Mouse (Mus musculus) gastrocnemius, postnatal 36 days (tissue): ENCODE data around the gene Tmem52b. TPM values are rescaled to one million over a fixed set of nuclear protein-coding genes. Genes with fewer than 3 reads are reported as not detected.
"Not testable (repeated sequence)": the region's sequence is repeated elsewhere in the genome, so short reads cannot be mapped to it uniquely, and the experiment has no call there.

Source experiments
- DNase-seq, 2 experiments: peaks; one replicate each; pipeline ENCODE4 v3.0.0; 2022
- intact Hi-C: fragments of 180-260 bp; cut with DNase I; formaldehyde crosslinking; loops from one replicate; pipeline ENCODE4 v1.15.1; 2025
- long read RNA-seq, 2 experiments: library from polyadenylated mRNA; stranded (forward); transcript quantifications; one replicate each; pipeline ENCODE4 v2.0.0; 2021
- total RNA-seq, 2 experiments: library from RNA; stranded (reverse); gene quantifications; 2 replicates each; pipeline ENCODE4 v1.2.3; 2021

Gene Tmem52b
- total RNA-seq = not detected
- long read RNA-seq, experiment 1 = 0 reads
- long read RNA-seq, experiment 2 = 0 reads

GRCm38 (mm10) chr6:129512367-129512766, at the start of gene Tmem52b:
Gene Tmem52b, plus strand, starts transcription at chr6:129512555.
- intact Hi-C loops = no loop called here

GRCm38 (mm10) chr6:129471386-129471785, 41.0 kb upstream of the Tmem52b start:
- DNase-seq = no peak
- intact Hi-C loops = no loop called here

More at GRCm38 (mm10) chr6:129512367-129512766, at the start of gene Tmem52b:
- no peak for DNase-seq

GRCm38 (mm10) chr6:129472627-129473026, 39.7 kb upstream of the Tmem52b start:
- no peak for DNase-seq
- intact Hi-C loops = no loop called here

GRCm38 (mm10) chr6:129476404-129477126, 35.8 kb upstream of the Tmem52b start:
- no peak for DNase-seq
- intact Hi-C loops = loop anchor here (5.0 kb wide), 2 partner anchors 69 to 84 kb away; partner anchors contain the start of gene Clec9a

GRCm38 (mm10) chr6:129480089-129480958, 32.0 kb upstream of the Tmem52b start:
- intact Hi-C loops = no loop called here
- DNase-seq = no peak

GRCm38 (mm10) chr6:129494924-129495323, 17.4 kb upstream of the Tmem52b start:
- DNase-seq = no peak
- intact Hi-C loops = no loop called here

GRCm38 (mm10) chr6:129497345-129498218, 14.8 kb upstream of the Tmem52b start:
- intact Hi-C loops = no loop called here
- no peak for DNase-seq

GRCm38 (mm10) chr6:129499516-129499915, 12.8 kb upstream of the Tmem52b start:
- DNase-seq = not testable (repeated sequence)

GRCm38 (mm10) chr6:129503471-129503870, 8.9 kb upstream of the Tmem52b start:
- DNase-seq = no peak
- intact Hi-C loops = no loop called here

More at GRCm38 (mm10) chr6:129499516-129499915, 12.8 kb upstream of the Tmem52b start:
- intact Hi-C loops = not testable (repeated sequence)

GRCm38 (mm10) chr6:129507024-129507423, 5.3 kb upstream of the Tmem52b start, which contains the start of gene Olr1:
Gene Olr1, minus strand, starts transcription at chr6:129507165.
- DNase-seq = no peak
- intact Hi-C loops = no loop called here

GRCm38 (mm10) chr6:129510120-129510911, 2.0 kb upstream of the Tmem52b start:
- DNase-seq = no peak
- intact Hi-C loops = no loop called here

GRCm38 (mm10) chr6:129512868-129513267, 513 bp downstream of the Tmem52b start:
- intact Hi-C loops = no loop called here
- DNase-seq = no peak

GRCm38 (mm10) chr6:129513409-129513808, 1.1 kb downstream of the Tmem52b start:
- DNase-seq = no peak
- intact Hi-C loops = no loop called here

- intact Hi-C loops = no loop called here
- no peak for DNase-seq
Observed at GRCm38 (mm10) chr6:129514376-129514775, 2.0 kb downstream of the Tmem52b start.

- intact Hi-C loops = no loop called here
- no peak for DNase-seq
Observed at GRCm38 (mm10) chr6:129515068-129515467, 2.7 kb downstream of the Tmem52b start.

- intact Hi-C loops = no loop called here
- DNase-seq = no peak
Observed at GRCm38 (mm10) chr6:129516388-129516787, 4.0 kb downstream of the Tmem52b start.

GRCm38 (mm10) chr6:129517752-129518408, 5.5 kb downstream of the Tmem52b start:
- intact Hi-C loops = no loop called here
- DNase-seq = no peak

GRCm38 (mm10) chr6:129526069-129526468, 13.7 kb downstream of the Tmem52b start:
- intact Hi-C loops = no loop called here
- no peak for DNase-seq

GRCm38 (mm10) chr6:129527416-129527815, 15.1 kb downstream of the Tmem52b start:
- no peak for DNase-seq
- intact Hi-C loops = no loop called here
